Mouse (Mus musculus) embryo, embryonic 11.5 days (tissue): ENCODE results near the gene F2rl1.

ENCODE experiments used
- DNase-seq: peaks from one replicate; pipeline ENCODE4 v3.0.0-alpha.2; 2012; ENCODE audit warnings: low read depth, low spot score

Gene F2rl1

DNA sequence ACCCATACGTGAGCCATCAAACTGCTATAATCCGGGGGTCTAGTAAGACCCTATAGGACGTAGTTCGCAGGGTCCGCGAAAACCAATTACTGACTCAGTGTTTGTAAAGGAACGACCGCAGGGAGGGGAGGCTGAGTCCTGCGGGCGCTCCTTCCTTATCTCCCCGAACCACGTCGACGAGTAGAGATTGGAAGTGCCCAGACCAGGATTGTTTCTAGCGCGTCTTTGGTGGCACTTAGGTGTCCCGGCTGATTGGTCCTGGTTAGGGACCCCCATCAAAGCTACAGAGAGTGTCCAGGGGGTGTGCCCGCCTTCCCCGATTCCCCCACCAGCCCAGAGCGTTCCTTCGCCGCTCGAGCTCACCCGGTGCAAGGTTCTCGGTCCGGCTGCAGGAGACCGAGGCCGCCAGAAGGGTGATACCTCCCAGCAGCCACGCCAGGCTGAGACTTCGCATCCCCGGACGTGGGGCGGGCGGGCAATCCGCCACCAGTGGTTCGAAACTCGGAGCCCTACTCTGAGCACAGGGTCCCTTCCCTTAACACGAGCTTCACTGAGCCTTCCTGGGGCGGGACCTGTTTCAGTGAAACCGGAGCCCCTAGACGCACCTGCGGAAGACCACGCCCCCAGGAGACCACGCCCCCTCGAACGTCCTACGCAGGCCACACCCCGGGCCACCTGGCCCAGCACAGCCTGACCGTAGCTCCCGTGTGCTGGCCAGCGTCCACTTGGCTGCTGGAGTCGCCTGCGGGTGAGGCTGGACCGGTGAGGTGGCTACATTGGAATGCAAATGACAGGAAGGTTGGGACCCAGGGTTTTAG lies at the start of gene F2rl1:
Gene F2rl1 (minus strand): TSS at position 554 of the 818 bp plus-strand sequence.
- DNase-seq, result no peak

DNA sequence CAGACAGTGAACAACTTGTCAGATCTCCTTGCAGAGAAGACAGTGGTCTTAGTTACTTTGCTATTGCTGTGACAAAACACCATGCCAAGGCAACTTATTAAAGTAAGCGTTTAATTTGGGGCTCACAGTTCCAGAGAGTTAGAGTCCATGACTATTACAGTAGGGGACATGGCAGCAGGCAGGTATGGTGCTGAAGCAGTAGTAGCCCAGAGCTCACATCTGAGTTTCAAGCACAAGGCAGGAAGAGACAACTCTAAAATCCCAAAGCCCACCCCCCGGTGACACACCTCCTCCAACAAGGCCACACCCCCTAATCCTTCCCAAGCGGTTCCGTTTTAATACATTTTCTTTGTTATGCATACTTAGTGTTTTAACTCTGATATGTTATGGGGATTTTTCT lies 45.9 kb upstream of the F2rl1 start:
- DNase-seq, result no peak

DNA sequence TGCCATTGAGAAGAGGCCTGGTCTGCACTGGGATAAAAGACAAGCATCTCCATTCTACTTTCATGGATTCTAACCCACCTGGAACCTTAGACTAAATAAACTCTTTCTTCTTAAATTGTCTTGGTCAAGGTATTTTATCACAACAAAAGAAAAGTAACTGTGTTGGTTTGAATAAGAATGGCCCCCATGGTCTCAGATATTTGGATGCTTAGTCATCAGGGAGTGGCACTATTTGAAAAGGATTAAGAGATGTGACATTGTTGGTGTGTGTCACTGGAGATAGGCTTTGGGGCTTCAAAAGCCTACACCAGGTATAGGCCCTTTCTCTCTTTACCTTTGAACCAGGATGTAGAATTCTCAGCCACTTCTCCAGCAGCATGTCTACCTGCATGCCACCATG lies 44.3 kb upstream of the F2rl1 start:
- DNase-seq, result no peak

DNA sequence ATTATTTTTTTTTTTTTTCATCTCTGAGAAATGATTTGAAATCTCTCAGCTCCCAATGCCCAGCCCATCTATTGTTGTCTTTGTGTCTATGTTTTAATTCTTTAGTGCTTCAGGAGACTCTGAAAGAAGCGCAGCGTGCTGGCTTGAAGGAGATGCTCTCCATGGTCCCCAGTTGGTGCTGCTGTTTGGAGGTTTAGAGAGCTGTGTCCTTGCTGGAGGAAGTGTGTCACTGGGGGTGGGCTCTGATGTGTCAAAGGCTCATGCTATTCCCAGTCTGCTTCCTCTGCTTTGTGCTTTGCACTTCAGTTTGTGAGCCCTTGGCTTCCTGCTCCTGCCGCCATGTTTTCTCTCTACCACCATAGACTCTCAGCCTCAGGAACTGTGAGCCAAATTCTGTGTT lies 43.3 kb upstream of the F2rl1 start:
- no peak for DNase-seq

DNA sequence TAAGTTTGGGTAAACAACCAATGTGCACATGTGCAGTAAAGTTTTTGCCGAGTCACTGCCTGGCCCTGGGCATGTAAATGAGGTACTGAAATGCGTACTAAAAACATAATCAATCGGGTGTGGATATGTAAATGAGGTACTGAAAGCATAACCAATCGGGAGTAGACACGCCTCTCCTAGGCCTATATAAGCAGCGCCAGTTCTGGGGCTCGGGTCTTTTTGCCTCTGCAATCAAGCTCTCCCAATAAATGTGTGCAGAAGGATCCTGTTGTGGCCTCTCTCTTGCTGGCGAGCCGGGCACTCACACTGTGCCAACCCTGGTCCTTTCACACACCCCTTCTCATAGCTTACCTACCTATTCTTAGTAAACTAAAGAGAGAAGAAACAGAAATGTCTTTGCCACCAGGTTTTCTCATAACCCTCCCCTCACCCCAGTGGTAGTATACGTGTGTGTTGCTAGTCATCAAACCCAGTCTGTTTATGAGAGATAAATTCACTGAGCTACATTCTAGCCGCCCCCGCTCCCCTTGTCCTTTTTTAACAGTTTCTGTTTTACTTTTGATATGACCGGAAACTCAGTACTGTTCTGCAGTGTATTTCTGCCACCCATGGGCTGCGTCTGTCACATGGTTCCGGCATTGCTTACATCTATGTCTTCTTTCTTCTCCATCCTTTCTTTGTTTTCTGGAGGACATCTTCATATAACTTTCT lies 42.0 kb upstream of the F2rl1 start:
- no peak for DNase-seq

DNA sequence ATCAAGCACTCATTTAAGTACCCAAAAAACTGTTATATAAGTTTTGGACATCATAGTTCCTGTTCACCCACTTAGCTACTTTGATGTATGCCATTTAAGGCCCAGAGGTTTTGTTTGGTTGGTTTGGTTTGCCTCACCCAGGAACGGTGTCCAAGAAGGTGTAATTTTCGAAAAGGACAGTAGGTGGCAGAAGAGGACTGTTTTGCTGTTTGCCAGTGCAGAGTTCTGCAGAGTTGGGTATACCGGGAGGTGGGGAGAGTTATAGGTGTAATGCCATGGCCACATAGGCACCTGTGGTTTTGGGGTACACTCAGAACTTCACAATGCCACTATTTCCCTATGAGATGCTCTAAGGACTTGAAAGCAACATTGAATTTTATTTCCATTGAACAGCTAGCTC lies 38.7 kb upstream of the F2rl1 start:
- DNase-seq, result peak; percentile 63

DNA sequence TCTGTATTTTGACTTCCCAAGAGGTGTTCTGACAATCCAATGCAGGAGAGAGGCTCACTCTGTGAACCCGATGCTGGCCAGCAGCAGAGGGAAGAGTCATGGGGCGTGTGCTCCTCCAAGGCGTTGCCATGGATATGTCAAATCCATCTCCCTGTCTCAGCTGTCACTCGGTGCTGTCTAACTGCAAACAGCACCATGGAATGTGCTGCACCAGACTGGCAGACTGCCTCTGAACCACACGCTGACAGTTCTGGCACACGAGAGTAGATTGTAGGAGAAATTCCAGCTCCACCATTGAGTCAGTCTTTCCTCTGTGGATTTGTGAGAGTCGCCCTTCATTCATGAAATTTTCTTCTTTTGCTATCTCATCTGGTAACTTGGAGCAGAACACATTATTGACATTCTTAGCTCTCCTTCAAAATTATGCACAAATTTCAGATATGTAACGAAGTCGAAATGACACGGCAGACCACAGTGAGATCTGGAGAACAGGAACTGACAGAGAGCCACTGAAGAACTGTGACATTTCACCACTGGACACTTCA lies 38.1 kb upstream of the F2rl1 start:
- DNase-seq, result no peak

DNA sequence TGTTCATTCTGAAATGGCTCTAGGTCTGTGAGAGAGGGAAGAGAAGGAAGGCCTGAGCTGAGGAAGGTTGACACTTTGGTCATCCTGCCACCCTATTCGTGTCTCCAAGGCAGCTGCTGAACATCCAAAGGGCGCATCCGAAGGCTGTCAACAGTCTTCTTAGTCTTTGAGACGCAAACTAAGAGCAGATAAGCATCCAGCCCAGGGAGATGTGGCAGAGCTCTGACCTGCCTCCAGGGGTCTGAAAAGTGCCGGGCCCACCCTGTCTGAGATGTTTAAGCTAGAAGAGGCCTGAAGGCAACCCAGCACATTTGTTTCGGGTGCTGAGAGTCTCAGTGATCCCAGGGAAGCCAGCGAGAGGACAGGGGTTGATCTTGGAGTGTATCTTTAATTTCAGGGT lies 32.3 kb upstream of the F2rl1 start:
- DNase-seq, result no peak

DNA sequence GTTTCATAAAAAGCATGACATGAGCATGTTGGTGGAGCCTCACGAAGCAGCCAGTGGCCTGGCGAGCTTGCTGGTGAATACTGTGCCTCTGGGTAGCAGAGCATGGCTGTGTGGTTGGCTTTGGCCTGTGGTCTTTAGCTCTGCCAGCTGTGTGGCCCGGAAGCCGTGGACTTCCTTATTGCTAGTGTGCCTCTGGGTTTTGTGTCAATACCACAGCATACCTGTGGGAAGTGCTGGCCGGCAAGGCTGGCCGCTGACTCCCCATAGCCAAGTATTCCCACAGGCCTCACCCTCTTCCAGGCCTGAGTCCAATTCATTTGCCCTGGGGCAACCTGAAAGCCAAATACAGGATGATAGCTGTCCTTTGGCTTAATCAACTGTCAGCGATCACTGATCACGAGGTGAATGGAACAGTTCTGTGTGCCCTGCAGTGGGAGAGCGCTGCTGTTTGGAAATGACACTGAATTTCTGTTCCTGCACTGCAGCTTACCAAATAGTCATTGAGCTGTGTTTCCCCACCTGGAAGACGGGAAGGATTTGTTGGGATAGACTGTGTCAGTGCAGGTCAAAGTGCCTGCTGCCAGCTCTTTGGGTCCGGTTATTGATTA lies 29.0 kb upstream of the F2rl1 start:
- DNase-seq, result no peak

DNA sequence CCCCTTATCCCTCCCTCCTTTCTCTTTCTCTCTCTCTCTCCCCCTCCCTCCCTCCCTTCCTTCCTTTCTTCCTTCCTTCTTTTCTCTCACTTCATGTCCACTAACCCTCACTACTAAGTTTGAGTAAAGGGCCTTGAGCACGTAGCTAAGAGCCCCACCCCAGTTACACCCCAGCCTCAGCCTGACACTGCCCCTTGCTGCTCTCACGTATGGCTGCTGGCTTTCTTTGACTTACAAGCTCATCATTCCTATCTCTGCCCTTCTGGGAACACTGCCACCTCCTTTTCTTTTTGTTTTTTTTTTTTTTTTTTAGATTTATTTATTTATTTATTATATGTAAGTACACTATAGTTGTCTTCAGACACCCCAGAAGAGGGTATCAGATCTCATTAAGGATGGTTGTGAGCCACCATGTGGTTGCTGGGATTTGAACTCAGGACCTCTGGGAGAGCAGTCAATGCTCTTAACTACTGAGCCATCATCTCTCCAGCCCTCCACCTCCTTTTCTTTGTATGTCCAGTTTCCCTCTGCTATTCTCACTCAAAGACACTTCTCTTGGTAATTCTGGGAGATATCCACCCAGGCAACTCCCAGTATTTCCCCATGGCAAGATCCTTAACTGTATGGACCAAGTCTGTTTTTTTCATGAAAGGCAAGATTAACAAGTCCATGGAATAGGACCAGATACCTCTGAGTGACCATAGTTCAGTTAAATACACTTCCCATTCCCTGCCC lies 25.8 kb upstream of the F2rl1 start:
- no peak for DNase-seq

DNA sequence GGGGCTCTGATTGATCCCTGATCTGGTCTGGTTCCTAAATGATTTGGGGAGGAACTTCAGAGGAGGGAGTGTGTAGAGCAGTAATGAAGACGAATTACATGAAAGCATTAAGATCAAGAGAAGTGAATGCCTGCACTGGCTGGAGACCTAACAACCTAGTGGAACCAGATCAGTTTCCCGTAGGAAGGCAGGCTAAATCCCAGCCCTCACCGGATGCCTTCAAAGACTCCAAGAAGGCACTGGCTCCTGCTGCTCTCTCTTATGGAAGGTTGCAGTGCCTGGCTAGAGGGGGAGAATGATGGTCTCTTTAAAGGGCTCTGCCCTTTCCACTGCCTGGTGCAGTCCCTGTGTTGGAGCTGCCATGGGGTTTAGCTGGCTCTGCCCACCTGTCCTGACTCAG lies 24.4 kb upstream of the F2rl1 start:
- DNase-seq, result no peak

DNA sequence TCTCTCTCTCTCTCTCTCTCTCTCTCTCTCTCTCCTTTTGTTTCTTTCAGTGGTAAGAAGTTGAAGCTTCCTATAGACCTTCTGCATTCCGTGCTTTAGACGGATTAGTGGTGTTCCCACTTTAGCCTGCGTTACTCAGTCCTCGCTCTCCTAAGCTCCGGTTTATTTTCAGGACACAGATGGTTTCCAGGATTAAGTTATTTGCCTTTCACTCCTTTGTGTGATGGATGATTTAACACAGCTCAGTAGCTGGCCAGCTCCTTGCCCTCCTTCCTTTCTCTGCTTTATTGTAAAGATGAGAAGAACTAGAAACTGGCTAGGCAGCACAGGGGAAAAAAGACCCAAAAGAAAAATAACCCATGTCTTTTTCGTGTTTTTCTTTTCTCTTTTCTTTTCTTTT lies 23.8 kb upstream of the F2rl1 start:
- no peak for DNase-seq

DNA sequence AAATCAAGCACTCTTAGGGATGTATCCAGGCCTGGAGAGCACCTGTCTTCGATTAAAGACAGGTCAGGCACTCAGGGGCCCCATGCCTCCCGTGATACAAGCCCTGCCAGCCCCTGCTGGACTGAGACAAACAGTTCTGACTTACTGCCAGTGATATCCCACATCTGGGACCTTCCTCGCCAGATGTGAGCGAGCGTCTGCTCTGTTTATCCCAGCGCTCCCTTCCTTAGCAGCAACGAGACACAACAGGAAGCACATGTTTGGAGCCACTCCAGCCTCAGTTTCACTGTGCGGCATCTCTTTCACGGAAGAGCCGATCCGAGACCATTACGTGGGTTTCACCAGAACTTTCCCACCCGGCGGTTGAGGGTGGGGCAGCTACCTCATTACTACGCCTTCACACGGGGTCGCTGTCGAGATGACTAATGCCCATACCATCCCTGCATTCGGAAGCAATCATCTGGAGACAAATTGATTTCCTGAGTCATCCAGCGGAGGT lies 23.3 kb upstream of the F2rl1 start:
- DNase-seq, result no peak

DNA sequence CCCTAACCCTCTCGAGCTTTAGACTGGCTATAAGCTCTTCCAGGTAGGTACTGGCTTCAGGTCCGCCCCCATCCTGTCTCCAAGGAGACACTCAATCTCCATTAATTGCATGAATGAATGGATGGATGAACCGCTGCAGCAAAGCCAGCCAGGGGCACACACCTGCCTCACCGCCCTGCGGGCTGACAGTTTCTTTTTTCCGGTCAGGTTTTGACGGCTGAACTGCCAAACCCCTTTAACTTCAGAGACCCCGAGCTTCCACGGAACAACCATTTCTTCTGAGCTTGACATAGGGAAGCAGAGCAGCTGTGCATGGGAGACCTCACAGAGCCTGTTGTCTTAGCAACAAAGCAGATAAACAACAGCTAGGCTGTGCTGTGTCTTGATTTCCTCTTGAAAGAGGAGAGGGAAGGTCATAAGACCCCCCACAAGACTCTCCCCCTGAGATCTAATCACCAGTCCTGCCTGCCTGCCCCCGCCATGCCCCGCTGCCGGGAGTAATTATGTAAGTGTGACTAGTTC lies 22.1 kb upstream of the F2rl1 start:
- DNase-seq, result no peak

DNA sequence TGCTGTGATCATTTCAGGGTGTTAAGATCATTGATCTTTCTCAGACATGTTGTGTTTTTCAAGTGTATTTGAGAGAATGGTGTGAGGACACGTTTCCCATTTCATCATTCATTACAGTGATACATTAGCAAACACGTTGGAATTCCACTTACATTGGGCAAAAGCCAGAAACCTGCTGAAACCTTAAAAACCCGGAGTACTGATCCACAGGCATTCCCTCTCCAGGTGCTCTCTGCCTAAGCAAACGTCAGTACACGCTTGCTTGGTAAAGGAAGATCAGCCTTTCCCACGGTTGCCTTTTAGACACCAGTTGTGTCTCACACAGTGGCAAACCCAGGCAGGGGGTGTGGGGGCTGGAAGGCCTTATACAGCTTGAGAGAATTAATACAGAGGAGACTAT lies 21.2 kb upstream of the F2rl1 start:
- DNase-seq, result no peak

DNA sequence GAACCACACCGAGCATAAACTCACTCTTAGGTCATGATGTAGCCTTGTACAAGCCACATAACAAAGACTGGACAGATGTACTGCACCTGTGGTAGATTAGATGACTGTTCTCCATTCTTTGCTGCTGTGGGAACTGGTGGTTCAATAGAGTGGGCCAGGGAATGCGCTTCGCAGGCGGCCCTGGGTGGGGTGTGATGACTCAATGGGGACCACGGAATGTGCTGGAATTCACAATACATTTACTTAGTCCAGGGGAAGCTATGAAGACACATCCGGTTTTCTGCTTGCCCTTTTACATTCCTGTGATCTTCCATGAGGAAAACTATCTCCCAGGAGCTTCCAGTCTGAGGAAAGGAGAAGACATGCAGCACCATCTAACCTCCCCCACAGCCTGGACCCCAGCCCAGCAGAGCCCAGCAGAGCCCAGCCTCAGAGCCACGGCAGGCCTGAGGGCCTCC lies 20.7 kb upstream of the F2rl1 start:
- DNase-seq, result no peak

DNA sequence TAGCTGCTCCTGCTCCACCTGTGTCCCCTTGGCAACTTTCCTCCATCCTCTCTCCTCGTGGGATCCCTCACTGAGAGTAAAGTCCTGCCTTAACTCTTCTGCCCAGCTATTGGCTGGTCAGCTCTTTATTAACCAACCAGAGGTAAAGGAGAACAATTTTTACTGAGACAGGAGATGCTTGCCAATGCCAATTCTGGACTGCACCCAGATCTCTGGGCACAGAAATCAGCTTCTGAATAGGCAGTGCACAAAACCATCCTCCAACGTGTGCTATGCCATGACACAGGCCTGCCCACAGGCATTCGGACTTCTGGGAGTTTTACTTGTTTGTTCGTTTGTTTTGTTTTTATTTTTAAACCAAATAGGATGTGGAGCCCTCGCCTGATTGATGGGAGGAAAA lies 13.0 kb upstream of the F2rl1 start:
- DNase-seq, result no peak

DNA sequence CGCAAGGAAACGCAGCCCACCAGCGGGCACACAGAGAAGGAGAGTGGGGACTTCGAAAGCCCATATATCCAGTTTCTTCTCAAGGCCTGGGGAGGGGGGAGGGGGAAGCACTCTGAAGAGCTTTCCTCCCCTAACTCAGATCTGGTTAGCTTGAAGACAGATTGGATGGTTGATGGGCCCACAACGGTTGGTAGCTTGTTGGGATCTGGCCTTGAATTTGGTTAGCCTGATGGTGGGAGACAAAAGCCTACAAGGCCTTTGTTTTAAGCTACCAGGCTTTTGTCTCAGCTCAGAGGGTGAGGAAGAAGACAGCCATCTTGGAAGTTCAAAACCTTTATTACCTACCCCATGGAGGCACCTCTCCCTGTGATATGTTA lies 11.1 kb upstream of the F2rl1 start:
- DNase-seq, result no peak

DNA sequence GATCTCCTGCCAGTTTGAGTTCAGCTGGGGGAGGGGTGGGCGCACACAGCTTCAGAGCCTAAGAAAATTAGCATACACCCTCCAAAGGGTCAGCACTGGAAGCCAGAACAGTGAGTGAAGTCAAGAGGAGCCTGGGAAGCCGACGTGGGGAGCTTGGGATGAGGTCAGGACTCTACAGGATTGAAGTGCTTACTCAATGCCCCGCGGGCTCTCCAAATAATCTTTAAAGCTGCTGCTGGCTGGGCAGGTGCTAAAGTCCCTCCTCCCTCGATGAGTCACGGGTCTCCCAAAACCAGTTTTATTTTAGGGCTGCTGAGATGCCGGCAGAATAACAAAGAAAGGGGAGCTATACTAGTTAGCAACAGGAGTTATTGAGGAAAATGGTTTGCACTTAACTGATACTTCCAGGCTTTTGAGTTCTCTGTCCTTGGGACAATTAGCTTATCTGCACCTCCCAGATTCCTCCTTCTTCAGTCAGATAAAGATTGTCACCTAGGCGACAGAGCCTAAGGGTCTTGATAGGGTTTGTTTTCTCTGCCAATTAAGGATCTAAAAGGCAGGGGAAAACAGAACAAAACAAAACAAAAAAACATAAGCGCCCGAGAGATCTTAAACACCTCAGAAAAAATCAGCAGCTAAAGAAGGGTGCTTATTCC lies 10.6 kb upstream of the F2rl1 start:
- no peak for DNase-seq

DNA sequence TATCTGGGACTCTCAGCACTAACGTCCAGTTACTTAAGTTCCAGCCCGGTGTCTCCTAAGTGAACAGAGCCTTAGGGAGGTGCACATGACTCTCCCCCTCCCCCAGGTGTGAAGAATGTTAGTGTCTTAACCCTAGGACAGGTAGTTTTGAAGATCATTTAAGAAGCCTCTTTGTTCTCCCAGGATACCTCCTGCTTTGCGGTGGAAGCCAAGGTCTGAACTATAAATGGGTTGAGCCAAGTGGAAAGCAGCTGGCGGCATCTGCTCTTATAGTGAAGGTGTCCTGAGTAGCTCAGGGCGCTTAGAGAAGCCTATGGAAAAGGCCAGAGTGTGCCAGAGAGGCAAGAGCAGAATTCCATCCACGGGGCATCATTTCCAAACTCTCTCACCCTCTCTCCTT lies 10.0 kb upstream of the F2rl1 start:
- DNase-seq, result no peak

DNA sequence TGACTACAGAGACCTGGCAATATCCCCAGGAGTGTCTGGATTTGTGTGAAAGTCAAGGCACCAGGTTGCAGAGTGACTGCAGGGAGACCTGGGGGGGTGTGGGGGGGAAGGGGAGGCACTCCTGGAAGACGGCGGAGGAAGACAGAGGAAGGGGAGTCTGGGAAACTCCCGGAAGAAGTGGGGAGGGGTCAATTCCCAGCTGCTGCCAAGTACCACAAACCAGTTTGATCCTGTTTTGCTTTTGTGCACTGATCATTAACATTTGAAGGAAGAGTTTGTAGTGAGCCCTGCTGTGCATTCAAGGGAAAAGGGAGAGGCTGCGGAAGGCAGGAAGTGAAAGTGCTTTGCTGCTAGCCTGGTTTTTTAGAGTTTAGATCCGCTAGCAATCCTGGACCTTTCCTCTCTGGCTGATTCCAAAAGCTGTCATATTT lies 9.1 kb upstream of the F2rl1 start:
- DNase-seq, result no peak
